Mouse (Mus musculus) C2C12 (cell line): ENCODE data around the gene Spata20.

Experiments used
- CTCF ChIP-seq: IDR thresholded peaks from one replicate; pipeline ENCODE4 v1.5.1; 2011; ENCODE audit not compliant: control insufficient read depth, insufficient read depth, insufficient read length
- MYOD1 ChIP-seq: IDR thresholded peaks from one replicate; pipeline ENCODE4 v1.6.1; 2011; ENCODE audit warnings: low read depth; ENCODE audit not compliant: control insufficient read depth, insufficient read length

DNA sequence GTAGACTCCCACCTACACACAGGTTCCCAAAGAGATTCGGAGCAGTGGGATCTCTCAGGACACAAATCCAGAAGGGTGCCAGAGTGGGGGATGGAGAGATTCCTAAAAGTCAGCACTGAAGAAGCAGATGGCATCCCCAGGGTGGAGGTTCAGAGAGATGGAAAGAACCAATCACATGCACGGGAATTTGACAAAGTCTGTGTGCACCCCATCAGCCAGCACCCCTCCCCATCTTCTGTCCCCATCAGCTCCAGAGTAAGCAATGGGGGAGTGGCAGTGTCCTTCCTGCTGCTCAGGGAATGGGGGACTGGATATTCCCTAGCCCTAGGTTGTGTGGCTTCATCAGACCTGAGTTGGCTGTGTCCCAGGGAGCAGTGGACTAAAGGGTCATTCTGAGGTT, 13.1 kb upstream of the Spata20 start:
- TF ChIP-seq MYOD1, result no peak
- TF ChIP-seq CTCF, result no peak
